Mouse (Mus musculus) naive thymus-derived CD4-positive, alpha-beta T cell, adult 5 months (primary cell): ENCODE results near the gene Olfr645. TPM values are rescaled to one million over a fixed set of nuclear protein-coding genes. Genes with fewer than 3 reads are reported as not detected.

Experiments
- polyA plus RNA-seq: library from polyadenylated mRNA; unstranded; fragments of 100-300 nt; shearing (Covaris generic); gene quantifications from one replicate; pipeline ENCODE4 v1.2.1, GENCODE M21; 2017

Gene Olfr645
- not detected for polyA plus RNA-seq

GRCm38 (mm10) chr7:104085365-104085764, at the start of gene Olfr645:
Gene Olfr645 (minus strand): TSS chr7:104085465.

GRCm38 (mm10) chr7:104129726-104130125, 44.5 kb upstream of the Olfr645 start, which contains the start of gene Ubqln5:
Gene Ubqln5 (minus strand): TSS chr7:104129826.

GRCm38 (mm10) chr7:104104757-104104972, 19.4 kb upstream of the Olfr645 start, which contains the start of gene Olfr646:
Gene Olfr646 (plus strand): TSS chr7:104104873.

GRCm38 (mm10) chr7:104071769-104072168, 13.5 kb downstream of the Olfr645 start, which contains the start of gene Olfr644:
Gene Olfr644 (minus strand): TSS chr7:104071869.

GRCm38 (mm10) chr7:104061345-104061744, 23.9 kb downstream of the Olfr645 start, which contains the start of gene 4930516K23Rik:
Gene 4930516K23Rik (minus strand): TSS chr7:104061445.

GRCm38 (mm10) chr7:104052566-104052965, 32.7 kb downstream of the Olfr645 start, which contains the start of gene Olfr642:
Gene Olfr642 (minus strand): TSS chr7:104052666.

GRCm38 (mm10) chr7:104035145-104035544, 50.1 kb downstream of the Olfr645 start, which contains the start of gene Olfr641:
Gene Olfr641 (plus strand): TSS chr7:104035445.

Other genes with a start within 250 kb of the Olfr645 start
- gene Hbb-bh2, start 244.9 kb downstream of the Olfr645 start, polyA plus RNA-seq, result not detected
- gene Hbb-bh1, start 242.3 kb downstream of the Olfr645 start, polyA plus RNA-seq, result not detected
- gene Hbb-y, start 232.2 kb downstream of the Olfr645 start, polyA plus RNA-seq, result not detected
- gene Olfr66, start 199.2 kb downstream of the Olfr645 start, polyA plus RNA-seq, result not detected
- gene Olfr64, start 191.0 kb downstream of the Olfr645 start, polyA plus RNA-seq, result not detected
- gene Olfr65, start 182.0 kb downstream of the Olfr645 start, polyA plus RNA-seq, result not detected
- not detected for gene Olfr631, start 156.6 kb downstream of the Olfr645 start, polyA plus RNA-seq
- gene Olfr632, start 151.1 kb downstream of the Olfr645 start, polyA plus RNA-seq, result not detected
- not detected for gene Olfr633, start 141.0 kb downstream of the Olfr645 start, polyA plus RNA-seq
- 0.04 TPM for gene Olfr635, start 114.3 kb downstream of the Olfr645 start, polyA plus RNA-seq
- not detected for gene Olfr638, start 86.7 kb downstream of the Olfr645 start, polyA plus RNA-seq
- gene Olfr639, start 68.2 kb downstream of the Olfr645 start, polyA plus RNA-seq, result 0.05 TPM
- not detected for gene Olfr640, start 59.9 kb downstream of the Olfr645 start, polyA plus RNA-seq
- gene Olfr641, start 50.0 kb downstream of the Olfr645 start, polyA plus RNA-seq, result not detected
- gene Olfr642, start 32.8 kb downstream of the Olfr645 start, polyA plus RNA-seq, result not detected
- not detected for gene 4930516K23Rik, start 24.0 kb downstream of the Olfr645 start, polyA plus RNA-seq
- not detected for gene Olfr644, start 13.6 kb downstream of the Olfr645 start, polyA plus RNA-seq
- gene Olfr646, start 19.4 kb upstream of the Olfr645 start, polyA plus RNA-seq, result not detected
- not detected for gene Ubqln5, start 44.4 kb upstream of the Olfr645 start, polyA plus RNA-seq
- not detected for gene Olfr643, start 51.9 kb upstream of the Olfr645 start, polyA plus RNA-seq
- not detected for gene Ubqln3, start 57.8 kb upstream of the Olfr645 start, polyA plus RNA-seq
- not detected for gene Ubqlnl, start 65.1 kb upstream of the Olfr645 start, polyA plus RNA-seq
- not detected for gene Olfm5, start 79.4 kb upstream of the Olfr645 start, polyA plus RNA-seq
- not detected for gene Olfr648, start 97.9 kb upstream of the Olfr645 start, polyA plus RNA-seq
- not detected for gene Olfr649, start 110.5 kb upstream of the Olfr645 start, polyA plus RNA-seq
- gene Trim6, start 133.3 kb upstream of the Olfr645 start, polyA plus RNA-seq, result 2.0 TPM
- gene Trim34a, start 159.0 kb upstream of the Olfr645 start, polyA plus RNA-seq, result 21.8 TPM
- 9.6 TPM for gene Trim5, start 202.6 kb upstream of the Olfr645 start, polyA plus RNA-seq
- 124 TPM for gene Trim12a, start 230.0 kb upstream of the Olfr645 start, polyA plus RNA-seq
- 0.91 TPM for gene Trim34b, start 244.0 kb upstream of the Olfr645 start, polyA plus RNA-seq